7 mouse cellular contexts compared by ENCODE assay signal in genomic region chr4:98924906-98925178, GRCm38 (mm10). TPM values are rescaled to one million over a fixed set of nuclear protein-coding genes. Genes with fewer than 3 reads are reported as not detected.
DNase-seq lines count a peak whose midpoint lies in the region; ATAC-seq and TF ChIP-seq lines count a peak whose summit lies in the region.

No protein-coding gene starts in this region.

- no peak for DNase-seq in lung, embryonic 14.5 days
- no peak for DNase-seq in lung, adult 18-20 months
- no peak for DNase-seq in embryonic facial prominence, embryonic 14.5 days (ENCODE audit: low spot score)
- no peak for DNase-seq in limb, embryonic 10.5 days (ENCODE audit: low spot score)
- no peak for DNase-seq in B cell, adult 2 months
- no peak for DNase-seq in adrenal gland, postnatal 14 days

- H3K4me1 ChIP-seq in lung, embryonic 14.5 days (ENCODE audit: insufficient read depth): peaks cover 6% of the 10 kb centered on the region; the same call in 1 of the 2 replicates
- peaks cover 13% of the 10 kb centered on the region for H3K4me1 ChIP-seq in embryonic facial prominence, embryonic 14.5 days (ENCODE audit: control insufficient read depth, insufficient read depth, low read length)
- H3K4me1 ChIP-seq in limb, embryonic 10.5 days: peaks cover 20% of the 10 kb centered on the region
- peaks cover 20% of the 10 kb centered on the region for H3K4me1 ChIP-seq in neural tube, embryonic 15.5 days

- no peak for TF ChIP-seq CTCF in lung, embryonic 14.5 days (IDR thresholded peaks at IDR 0.05; ENCODE audit: low read depth)

- H3K9ac ChIP-seq in lung, embryonic 14.5 days: peak overlapping the region; percentile 94
- H3K9ac ChIP-seq in embryonic facial prominence, embryonic 14.5 days (ENCODE audit: low read depth, low read length): peak overlapping the region; percentile 96
- peak overlapping the region; percentile 91 for H3K9ac ChIP-seq in neural tube, embryonic 15.5 days (replicated peaks)

- peak overlapping the region; percentile 97 for H3K4me3 ChIP-seq in lung, embryonic 14.5 days (ENCODE audit: low read depth, low read length)
- H3K4me3 ChIP-seq in embryonic facial prominence, embryonic 14.5 days (ENCODE audit: low read depth, low read length): peak overlapping the region; percentile 93
- peak overlapping the region; percentile 79 for H3K4me3 ChIP-seq in limb, embryonic 10.5 days
- H3K4me3 ChIP-seq in neural tube, embryonic 15.5 days (replicated peaks): peak overlapping the region; percentile 69

- peaks cover 14% of the 10 kb centered on the region; the same call in 1 of the 2 replicates for H3K36me3 ChIP-seq in lung, embryonic 14.5 days (ENCODE audit: insufficient read depth)
- H3K36me3 ChIP-seq in embryonic facial prominence, embryonic 14.5 days (ENCODE audit: control insufficient read depth, insufficient read depth, low read length): peaks cover 10% of the 10 kb centered on the region
- H3K36me3 ChIP-seq in limb, embryonic 10.5 days: peaks cover 25% of the 10 kb centered on the region
- no peaks in the 10 kb centered on the region for H3K36me3 ChIP-seq in neural tube, embryonic 15.5 days

- 0% methylated on average over 2 of the region's 2 CpGs for WGBS in lung, embryonic 14.5 days
- 2% methylated on average over 2 of the region's 2 CpGs for WGBS in embryonic facial prominence, embryonic 14.5 days
- WGBS in limb, embryonic 10.5 days: 0% methylated on average over 2 of the region's 2 CpGs
- 0% methylated on average over 2 of the region's 2 CpGs for WGBS in neural tube, embryonic 15.5 days

- ATAC-seq in lung, embryonic 14.5 days (ENCODE audit: insufficient read depth): no peak
- no peak for ATAC-seq in embryonic facial prominence, embryonic 14.5 days (ENCODE audit: low read depth)
- ATAC-seq in neural tube, embryonic 15.5 days (ENCODE audit: low FRiP score): no peak

- H3K9me3 ChIP-seq in lung, embryonic 14.5 days (ENCODE audit: low read depth, low read length): no peaks in the 10 kb centered on the region
- no peaks in the 10 kb centered on the region for H3K9me3 ChIP-seq in embryonic facial prominence, embryonic 14.5 days (ENCODE audit: control insufficient read depth, low read length)
- H3K9me3 ChIP-seq in limb, embryonic 10.5 days (replicated peaks): no peaks in the 10 kb centered on the region
- no peaks in the 10 kb centered on the region for H3K9me3 ChIP-seq in neural tube, embryonic 15.5 days (replicated peaks)

- H3K27me3 ChIP-seq in lung, embryonic 14.5 days (ENCODE audit: insufficient read depth, low read length): no peaks in the 10 kb centered on the region
- no peaks in the 10 kb centered on the region for H3K27me3 ChIP-seq in embryonic facial prominence, embryonic 14.5 days (replicated peaks; ENCODE audit: control insufficient read depth, insufficient read depth, low read length)
- H3K27me3 ChIP-seq in limb, embryonic 10.5 days (ENCODE audit: low read depth, poor library complexity, severe bottlenecking): no peaks in the 10 kb centered on the region
- no peaks in the 10 kb centered on the region for H3K27me3 ChIP-seq in neural tube, embryonic 15.5 days (replicated peaks)

- H3K4me2 ChIP-seq in lung, embryonic 14.5 days: peak overlapping the region; percentile 86
- peak overlapping the region; percentile 86 for H3K4me2 ChIP-seq in embryonic facial prominence, embryonic 14.5 days (ENCODE audit: low read depth, low read length)
- peak overlapping the region; percentile 67 for H3K4me2 ChIP-seq in neural tube, embryonic 15.5 days

- H3K27ac ChIP-seq in lung, embryonic 14.5 days (ENCODE audit: low read depth): peak overlapping the region; percentile 100
- no peak overlapping the region; the same call in 1 of the 2 replicates for H3K27ac ChIP-seq in embryonic facial prominence, embryonic 14.5 days (replicated peaks; ENCODE audit: low read depth, low read length)
- H3K27ac ChIP-seq in limb, embryonic 10.5 days: peak overlapping the region; percentile 99
- peak overlapping the region; percentile 7; the same call in 1 of the 2 replicates for H3K27ac ChIP-seq in neural tube, embryonic 15.5 days (replicated peaks)

RNA-seq across cellular contexts. Expression of gene Usp1, which starts 1.2 kb away (rescaled TPM):
- polyA plus RNA-seq in lung, embryonic 14.5 days (2014; fragmentation: Nextera tagmentation; extraction: Ambion mirVana): 130 and 133 TPM in 2 replicates
- polyA plus RNA-seq in embryonic facial prominence, embryonic 14.5 days (2014; fragmentation: Nextera tagmentation; extraction: Ambion mirVana): 95.2 and 97.5 TPM in 2 replicates
- 97.4 and 118 TPM in 2 replicates for polyA plus RNA-seq in limb, embryonic 10.5 days (2016; fragmentation: Nextera tagmentation; extraction: Ambion mirVana)
- 27.0 and 40.2 TPM in 2 replicates for polyA plus RNA-seq in neural tube, embryonic 15.5 days (2015; fragmentation: Nextera tagmentation; extraction: Ambion mirVana)
- 40.8 and 43.5 TPM in 2 replicates for total RNA-seq in adrenal gland, postnatal 14 days (2021)
